Mouse (Mus musculus): ENCODE data around the gene Gnpat.

Gnpat gene

GRCm38 (mm10) chr8:124898251-124898905 is 35.5 kb downstream of the Gnpat start:
- no peak for DNase-seq (ENCODE audit: low spot score)

GRCm38 (mm10) chr8:124903198-124903597 is 40.4 kb downstream of the Gnpat start:
- DNase-seq (ENCODE audit: low spot score) = no peak

- DNase-seq (ENCODE audit: low spot score) = no peak
Measured at GRCm38 (mm10) chr8:124905482-124905881, 42.6 kb downstream of the Gnpat start.

- no peak for DNase-seq (ENCODE audit: low spot score)
Measured at GRCm38 (mm10) chr8:124909936-124910335, 47.1 kb downstream of the Gnpat start.

- DNase-seq (ENCODE audit: low spot score) = no peak
Measured at GRCm38 (mm10) chr8:124910349-124910748, 47.5 kb downstream of the Gnpat start.

DNA sequence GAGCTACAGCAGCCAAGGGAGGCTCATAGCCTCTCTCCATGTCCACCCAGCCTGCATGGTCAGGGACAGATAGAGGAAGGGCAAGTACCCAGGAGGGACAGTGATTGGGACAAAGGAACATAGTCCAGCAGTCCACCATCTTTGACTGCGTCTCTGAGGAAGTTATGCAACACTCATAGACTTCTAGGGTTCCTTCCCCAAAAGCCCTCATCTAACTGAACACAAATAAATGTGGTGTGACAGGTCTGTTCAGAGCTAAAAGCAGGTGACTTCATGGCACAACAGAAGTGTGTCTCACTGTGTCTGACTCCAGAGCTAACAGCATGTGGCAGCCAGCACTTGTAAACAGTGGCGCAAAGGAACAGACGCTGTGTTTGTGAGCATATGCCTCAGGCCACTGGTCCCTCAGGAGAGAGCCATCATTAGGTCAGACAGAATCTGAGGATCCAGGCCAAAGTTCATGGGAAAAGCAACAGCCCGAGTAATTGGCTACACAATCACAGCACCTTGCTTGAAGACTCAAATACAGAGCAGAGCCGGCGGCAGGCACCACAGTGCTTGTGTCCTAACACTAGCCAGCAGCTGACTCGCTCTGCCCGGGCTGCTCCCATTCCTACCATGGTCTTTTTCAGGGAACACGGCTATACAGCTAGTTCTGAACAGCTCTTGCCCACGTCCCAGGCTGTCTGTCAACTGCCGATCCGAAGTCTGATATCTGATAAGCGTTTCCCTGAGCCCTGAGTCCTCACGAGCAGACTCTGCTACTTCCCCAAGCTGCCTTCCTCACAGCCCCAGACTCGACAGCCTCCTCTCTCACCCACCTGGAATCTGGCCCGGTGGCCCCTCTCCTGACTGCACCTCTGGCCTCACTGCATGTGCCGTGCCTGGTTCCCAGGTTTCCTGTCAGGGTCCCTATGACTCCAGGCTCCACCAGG is 49.4 kb downstream of the Gnpat start:
- no peak for DNase-seq (ENCODE audit: low spot score)

DNA sequence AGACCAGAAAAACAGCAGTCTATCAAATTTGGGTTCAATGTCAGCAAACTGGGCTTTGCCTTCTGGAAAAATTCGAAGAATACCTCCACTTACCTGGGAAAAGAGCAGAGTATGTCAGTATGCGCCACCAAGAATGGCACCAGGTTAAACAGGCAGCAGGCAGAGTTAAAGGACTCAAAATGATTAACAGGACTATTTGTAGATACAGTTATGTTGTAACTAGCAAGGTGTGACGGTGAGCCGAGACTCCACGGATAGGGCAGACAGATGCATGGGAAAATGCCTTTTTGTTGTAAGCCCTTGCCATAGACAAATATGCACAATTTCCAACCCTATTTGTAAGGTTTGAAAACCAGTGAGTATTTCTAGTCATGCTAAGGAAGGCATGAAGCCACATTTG is 51.2 kb downstream of the Gnpat start:
- no peak for DNase-seq (ENCODE audit: low spot score)

- DNase-seq (ENCODE audit: low spot score) = no peak
Measured at GRCm38 (mm10) chr8:124917741-124918484, 55.1 kb downstream of the Gnpat start.

DNA sequence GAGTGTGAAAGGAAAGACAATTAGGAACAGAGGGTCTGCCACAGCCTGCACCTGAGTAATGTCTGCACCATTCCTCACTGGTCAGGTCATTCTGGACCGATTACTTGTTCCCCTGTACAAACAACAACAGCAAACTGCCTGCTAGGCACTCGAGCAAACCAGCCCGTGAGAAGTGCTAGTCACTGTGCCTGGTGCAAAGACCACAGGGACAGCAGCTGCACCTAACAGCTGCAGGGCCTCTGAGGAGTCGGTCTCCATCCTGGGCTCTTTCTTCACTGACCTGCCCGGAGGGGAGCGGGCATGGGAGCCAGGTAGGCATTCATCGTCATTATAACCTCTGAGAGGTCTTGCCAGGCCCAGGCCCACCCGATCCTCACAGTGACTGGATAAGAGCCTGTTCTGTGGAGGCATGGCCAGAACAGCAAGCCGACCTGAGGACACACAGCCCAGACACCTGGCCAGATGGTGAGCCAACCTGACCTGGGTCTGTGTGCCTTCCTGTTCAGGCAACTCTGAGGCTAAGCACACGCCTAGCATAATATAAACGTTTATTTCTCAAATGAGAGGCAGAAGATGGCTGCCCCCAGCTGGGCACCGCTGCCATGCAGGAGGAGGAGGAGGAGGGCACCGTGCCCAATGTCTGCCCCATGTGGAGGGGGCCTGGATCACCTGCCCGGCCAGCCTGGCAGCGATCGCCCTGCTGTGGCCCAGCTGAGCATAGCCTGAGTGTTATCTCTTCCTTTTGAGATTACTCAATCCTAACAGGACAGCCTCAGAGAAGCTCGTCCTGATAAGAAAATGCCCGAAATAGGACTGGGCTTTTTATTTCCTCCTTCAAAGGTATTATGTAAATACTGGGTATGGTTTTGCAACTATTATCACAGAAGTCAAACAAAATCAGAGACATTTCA is 58.8 kb downstream of the Gnpat start:
- no peak for DNase-seq (ENCODE audit: low spot score)

- DNase-seq (ENCODE audit: low spot score) = no peak
Measured at GRCm38 (mm10) chr8:124922490-124923089, 59.8 kb downstream of the Gnpat start.

- no peak for DNase-seq (ENCODE audit: low spot score)
Measured at GRCm38 (mm10) chr8:124923971-124924652, 61.3 kb downstream of the Gnpat start.

DNA sequence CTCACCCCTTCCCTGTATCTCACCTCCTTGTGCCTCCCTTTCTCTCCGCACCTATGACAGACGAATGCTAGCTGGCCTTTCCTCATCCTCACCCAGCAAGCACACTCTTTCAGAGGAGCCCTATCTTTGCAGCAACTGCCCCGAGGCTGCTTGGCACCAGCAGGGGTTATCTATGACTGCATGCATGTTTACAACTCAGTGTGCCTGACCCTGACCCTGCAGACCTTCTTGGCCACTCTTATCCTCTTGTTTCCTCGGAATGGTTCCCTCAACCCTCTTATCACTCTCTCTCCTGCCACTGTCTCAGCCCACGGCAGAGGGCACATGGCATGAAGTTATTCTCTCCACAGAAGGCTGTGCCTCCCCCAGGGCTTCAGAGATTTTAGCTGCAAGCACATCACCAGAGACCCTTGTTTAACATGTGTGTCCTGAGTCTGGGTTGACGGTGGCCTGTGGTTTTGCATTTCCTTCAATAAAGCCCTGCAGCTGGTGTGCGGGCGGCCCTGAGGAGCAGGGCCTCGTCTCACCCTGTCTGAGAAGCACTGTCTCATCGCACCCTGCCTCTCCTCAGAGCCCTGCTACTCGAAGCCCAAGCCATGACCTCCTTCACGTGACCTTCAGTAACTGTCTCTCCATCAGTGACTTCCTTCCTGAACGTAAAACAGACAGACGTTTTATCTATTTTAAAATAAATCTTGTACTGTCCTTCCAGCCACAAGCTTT is 62.9 kb downstream of the Gnpat start:
- no peak for DNase-seq (ENCODE audit: low spot score)

GRCm38 (mm10) chr8:124926351-124926771 is 63.5 kb downstream of the Gnpat start:
- DNase-seq (ENCODE audit: low spot score) = no peak

- no peak for DNase-seq (ENCODE audit: low spot score)
Measured at GRCm38 (mm10) chr8:124929006-124929405, 66.2 kb downstream of the Gnpat start.

DNA sequence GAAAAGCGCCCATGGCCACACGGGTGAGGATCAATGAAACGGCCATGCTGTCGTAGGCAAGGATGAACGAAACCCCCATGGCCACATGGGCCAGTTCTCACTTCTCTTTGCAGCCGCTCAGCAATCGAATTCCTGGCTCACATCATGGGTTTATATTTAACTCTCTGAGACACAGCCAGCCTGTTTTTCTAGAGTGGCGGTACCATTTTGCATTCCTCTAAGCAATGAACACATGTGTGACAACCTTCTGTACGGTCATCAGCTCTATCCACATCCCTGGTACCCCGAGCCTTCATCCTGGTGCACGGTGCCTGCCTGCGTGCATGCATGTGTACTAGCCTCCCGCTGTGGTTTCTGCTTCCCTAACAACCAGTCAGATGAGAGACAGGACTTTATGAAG is 67.3 kb downstream of the Gnpat start:
- DNase-seq (ENCODE audit: low spot score) = no peak

- DNase-seq (ENCODE audit: low spot score) = no peak
Measured at GRCm38 (mm10) chr8:124930649-124931048, 67.8 kb downstream of the Gnpat start.

DNA sequence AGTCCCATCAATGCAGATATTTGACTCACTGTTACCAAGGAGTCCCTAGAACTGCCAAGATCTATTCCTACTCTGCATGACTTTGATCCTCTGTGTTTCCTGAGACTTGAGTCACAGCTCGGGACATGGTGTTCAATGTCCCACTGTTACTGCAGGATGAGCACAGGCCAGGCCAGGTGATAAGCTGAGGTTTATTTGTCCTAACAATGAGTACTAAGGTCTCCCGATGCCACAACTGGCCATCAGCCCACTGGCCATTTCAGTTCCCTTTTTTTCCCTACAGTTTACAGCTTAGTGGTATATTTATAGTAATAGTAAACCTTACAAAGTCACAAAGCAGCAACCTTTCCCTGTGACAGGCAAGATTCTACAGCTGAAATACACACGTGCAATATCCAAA is 69.6 kb downstream of the Gnpat start:
- DNase-seq (ENCODE audit: low spot score) = no peak

GRCm38 (mm10) chr8:124935116-124935515 is 72.3 kb downstream of the Gnpat start:
- DNase-seq (ENCODE audit: low spot score) = no peak

DNA sequence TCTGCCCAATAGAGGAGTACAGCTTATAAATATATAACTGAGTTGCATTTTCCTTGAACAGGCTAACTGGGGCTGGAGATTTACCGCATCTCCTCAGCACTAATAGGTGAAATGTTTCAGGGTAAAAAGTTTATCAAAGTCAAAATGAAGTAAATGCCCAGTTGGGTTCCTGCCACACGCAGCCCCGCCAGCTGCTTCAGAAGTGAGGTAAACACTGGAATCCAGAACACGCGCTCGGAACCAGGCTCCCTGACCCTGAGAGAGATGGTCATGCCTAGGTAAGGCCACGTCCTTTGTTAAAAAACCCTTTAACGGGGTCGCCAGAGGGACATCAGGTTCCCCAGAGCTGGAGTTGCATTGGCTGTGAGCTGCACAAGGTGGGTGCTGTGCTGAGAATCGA is 73.9 kb downstream of the Gnpat start:
- DNase-seq (ENCODE audit: low spot score) = no peak

DNA sequence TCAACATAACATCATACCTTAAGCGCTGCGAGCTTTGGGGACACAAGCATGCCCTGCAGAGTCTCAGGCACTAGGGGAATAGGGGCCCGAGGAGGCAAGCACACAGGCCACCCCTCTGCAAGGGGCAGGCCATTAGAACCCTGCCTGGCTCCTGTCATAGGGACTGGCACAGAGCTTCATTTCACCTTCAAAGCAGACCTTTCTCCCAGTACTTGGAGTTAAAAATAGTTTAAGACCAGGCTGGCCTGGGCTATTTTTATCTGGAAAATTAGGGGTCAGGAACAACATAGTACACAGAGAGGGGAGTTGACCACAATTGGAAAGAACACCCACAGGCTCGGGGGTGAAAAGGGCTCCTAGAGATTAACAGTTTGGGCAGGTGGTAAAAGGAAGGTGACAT is 74.5 kb downstream of the Gnpat start:
- no peak for DNase-seq (ENCODE audit: low spot score)

Measured in left cerebral cortex, adult 11 months (tissue).